Mouse (Mus musculus) v-Abl transformed pro-B cells (cell line): Measurements from ENCODE around the gene Gtpbp2.

Experiments
- in situ Hi-C, 2 experiments: fragments of 400-800 bp; cut with MboI; formaldehyde crosslinking; loops; one replicate each; pipeline ENCODE4 v1.15.1; 2025; ENCODE audit not compliant: unreplicated experiment in 2 of 2

The Gtpbp2 gene

DNA sequence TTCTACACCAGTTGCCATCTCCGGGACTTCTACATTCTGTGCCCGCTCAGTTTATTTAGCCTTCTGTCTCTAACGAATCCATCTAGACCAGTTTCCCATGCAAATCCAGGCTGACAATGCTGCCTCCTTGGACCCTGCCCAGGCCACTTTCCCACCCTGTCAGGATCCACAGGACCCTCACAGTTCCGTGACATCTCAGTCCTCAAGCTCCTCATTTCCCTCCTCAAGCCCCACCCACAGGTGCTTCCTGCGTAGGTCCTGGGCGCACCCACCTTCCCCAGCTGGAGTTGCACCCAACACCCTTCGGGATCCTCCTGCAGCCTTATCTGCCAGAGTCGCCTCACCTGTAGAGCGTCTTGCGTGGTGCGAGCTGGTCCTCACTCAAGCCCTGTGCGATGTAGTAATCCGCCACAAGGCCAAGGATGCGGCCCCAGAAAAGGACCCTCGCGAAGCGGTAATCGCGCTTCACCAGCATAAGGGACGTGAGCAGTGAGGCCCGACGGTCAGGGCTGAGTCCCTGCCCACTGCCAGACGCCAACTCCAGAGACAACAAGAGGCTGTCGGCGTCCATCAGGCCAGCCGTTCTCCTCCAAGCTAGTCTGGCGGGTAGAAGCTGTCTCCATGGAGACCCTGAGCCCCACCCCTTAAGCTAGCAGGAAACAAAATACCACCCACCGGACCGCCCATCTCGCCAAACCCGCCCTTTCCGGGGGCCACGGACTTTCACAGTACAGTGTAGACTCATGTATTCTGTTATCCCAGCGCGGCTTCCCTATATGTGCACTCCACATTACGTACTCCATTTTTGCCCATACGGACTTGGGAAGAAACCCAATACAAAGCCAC is 17.0 kb upstream of the Gtpbp2 start, which contains the start of gene Rsph9:
TSS of gene Rsph9 (minus strand) at position 639 of the 846 bp plus-strand sequence.
- in situ Hi-C loops: no loop called here

DNA sequence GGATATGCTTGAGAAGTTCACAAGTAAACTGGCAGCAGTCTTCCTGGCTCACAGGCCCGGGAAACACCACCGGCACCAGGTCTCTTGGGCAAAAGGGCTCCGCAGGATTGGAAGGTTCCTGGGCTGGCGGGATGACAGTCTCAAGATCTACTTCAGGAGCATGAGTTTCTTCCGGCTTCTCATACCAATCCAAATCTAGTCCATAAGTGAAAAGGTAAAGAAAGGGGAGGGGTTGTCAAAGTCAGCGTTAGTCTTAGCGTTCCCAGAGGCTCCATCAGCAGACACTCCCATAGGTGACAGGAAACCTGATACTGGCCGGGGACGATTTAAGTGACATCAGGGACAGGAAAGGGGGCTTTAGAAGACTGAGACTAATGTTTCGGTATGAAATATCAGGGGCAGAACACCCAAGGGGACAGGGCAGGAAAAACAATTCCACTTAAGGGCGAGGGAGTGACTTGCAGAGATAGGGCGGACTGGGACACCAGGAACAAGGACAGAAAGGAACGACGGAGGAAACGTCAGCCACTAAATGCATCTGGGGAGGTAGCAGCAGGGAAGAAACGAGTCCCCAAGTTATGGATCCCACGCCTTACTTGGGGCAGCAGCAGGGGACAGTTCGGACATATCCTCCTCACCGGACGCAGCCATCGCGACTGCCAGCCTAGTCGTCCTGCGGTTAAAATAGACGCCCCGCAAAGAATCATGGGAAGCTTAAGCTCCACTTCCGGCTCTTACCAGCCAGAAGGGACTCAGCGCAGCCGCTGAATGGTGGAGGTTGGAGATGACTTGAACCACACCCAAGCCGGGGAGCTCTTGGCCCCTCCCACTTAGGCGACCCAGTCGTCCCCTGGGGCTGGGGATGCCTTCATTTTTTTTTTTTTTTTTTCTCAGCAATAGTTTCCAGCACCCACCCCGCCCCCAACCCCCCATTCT is 7.7 kb upstream of the Gtpbp2 start, which contains the start of gene Mad2l1bp:
TSS of gene Mad2l1bp (minus strand) at position 707 of the 936 bp plus-strand sequence.
- in situ Hi-C loops: no loop called here

DNA sequence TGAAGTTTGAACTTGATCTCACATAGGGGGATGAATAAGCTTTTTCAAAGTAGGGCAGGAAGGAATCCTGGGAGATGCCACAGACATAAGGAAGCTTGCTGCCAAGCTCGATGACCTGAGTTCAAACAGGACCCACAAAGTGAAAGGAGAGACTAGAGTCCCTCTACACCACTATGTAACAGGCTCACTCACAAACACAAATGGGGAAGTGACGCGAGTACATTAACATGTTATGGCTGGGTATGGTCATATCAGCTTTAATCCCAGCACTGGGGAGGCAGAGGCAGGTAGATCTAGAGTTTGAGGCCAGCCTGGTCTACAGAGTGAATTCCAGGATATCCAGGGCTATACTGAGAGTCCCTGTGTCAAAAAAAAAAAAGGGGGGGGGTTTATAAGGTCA is 6.5 kb upstream of the Gtpbp2 start:
- in situ Hi-C loops: no loop called here

DNA sequence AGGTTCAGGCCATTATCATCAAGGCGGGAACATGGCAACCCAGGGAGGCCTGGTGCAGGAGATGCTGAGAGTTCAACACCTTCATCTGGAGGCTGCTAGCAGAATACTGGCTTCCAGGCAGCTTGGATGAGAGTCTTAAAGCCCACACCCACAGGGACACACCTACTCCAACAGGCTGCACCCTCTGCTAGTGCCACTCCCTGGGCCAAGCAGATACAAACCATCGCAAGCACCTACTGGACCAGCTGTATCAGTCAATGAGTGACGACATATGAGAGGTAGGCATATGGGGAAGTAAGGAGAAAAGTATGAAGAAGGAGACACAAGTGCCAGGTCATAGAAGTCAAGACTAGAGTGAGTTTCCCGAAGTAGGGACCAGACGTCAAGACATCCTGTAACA is 4.2 kb upstream of the Gtpbp2 start:
- in situ Hi-C loops: no loop called here

DNA sequence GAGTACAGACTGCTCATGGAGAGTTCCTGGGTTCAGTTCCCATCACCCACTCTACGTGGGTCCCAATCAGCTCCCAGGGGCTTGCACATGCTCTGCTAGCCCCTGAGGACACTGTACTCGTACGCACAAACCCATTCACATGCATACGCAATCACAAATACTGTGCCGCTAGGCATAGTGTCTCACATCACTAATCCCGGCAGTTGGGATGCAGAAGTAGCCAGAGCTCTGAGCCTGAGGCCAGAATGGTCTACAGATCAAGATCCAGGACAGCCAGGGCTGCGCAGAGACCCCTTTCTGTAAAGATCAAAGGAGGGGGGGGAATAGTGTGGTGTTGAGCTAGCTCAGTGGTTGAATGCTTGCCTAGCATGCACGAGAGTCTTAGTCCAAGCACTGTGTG is 3.7 kb upstream of the Gtpbp2 start:
- in situ Hi-C loops: no loop called here

DNA sequence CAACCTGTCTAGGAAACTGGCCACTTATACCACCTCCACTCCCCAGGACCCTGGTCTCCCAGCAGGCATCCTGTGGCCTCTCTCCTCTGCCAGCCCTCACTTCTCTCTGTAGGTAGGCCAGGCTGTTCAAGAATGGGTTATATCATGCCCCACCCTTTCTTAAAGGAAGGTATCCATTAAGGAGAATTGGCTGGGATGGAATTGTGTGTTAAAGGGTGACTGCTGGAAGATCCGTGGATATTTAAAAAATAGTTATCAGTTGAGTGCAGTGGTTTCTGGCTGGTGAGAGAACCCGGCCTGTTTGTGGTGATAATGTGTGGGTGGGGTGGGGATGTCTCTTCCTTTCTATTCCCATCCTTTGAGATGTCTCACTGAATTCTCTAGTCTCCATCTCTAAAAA is 1.6 kb upstream of the Gtpbp2 start:
- in situ Hi-C loops: no loop called here

DNA sequence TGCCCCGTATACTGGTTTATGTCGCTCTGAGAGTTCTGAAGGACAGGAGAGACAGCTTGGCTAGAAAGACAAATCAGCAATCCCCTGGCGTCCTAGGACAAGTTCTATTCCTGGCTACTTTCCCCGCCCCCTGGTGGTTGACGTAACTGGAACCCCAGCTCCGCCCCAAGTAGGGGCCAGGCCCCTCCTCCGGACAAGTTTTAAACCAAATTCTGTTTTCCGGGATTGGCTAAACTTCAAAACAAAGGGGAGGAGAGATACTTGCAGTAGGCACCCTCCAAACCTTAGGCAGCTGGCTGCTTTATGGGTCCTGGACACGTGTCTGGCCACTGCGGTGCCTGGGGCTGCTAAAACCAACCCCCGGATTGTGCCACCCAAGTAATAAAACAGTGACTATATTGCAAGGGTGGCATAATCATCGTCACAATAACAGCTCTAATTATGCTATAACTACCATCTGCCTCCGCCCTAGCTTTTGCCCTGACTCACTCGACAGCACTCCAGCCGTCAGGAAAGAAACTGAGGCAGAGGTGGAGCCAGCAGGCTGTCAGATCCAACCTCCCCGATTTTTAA is 656 bp upstream of the Gtpbp2 start:
- in situ Hi-C loops: no loop called here

DNA sequence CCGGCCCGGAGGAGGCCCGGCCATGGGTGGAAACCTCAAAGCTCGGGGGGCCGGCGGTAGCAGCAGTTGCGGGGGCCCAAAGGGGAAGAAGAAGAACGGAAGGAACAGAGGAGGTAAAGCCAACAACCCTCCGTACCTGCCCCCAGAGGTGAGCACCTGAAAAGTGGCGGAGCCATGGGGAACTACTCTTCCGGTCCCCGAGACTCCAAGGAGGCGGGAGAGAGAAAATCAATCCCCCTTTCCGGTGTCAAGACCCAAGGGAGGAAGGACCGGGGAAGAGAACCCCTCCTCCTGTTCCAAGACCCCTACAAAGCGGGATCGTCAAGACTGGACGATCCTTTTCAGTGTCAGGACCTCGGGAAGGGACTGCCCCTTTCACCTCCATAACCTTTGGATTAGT is 347 bp downstream of the Gtpbp2 start:
- in situ Hi-C loops: no loop called here

DNA sequence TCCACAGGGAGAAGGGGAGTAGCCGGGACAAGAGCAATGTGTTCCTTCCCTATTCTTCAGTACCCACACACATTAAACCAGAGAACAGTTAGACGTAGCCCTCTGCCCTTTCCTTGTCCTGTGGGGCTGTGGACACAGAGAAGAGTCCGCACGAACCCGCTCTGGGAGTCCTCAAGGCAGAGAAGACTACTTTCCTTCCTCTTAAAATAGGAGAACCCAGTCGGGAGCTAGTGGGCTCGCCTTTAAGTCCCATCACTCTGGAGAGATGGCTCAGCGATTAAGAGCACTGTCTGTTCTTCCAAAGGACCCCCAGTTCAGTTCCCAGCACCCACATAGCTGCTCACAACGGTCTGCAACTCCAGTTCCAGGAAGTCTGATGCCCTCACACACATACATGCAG is 878 bp downstream of the Gtpbp2 start:
- in situ Hi-C loops: no loop called here

DNA sequence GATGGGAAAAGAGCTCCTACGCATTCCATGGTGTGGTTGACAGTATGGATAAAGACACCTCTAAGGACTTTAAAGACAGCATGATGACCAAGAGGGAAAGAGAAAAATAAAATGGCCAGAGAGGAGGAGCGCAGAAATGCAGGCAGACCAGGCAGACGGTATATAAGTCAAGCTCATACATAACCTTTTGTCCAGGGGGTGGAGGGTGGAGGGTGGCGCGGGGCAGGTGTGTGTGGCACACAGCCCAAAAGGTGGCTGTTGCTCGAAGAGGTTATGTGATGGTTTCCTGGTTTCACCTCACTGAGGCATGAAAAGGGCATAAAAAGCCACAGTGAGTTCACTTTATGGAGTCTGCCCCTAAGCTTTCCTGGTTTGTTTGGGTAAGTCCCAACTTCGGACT is 1.7 kb downstream of the Gtpbp2 start:
- in situ Hi-C loops: no loop called here

DNA sequence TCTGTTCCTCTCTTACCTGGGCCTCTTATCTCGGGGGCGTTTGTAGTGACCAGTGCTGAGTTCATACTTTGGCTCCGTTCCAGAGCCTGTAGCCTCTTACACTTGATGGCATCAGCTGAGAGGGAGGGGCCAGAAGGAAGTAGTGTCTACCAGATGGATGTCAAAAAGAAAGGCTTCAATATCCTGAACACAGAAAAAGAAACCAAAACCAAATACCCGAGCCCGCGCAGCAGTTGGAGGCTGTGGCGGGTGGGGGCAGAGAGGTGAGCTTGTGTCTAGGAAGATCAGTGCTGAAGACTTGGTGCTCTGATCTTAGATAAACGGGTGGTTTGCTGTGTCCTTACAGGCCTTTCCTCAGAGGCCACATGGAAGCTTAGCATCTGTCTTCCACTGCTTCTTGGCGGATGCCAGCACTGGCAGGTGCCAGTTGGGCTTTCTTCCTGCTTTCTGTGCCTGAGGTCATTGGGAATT is 2.2 kb downstream of the Gtpbp2 start:
- in situ Hi-C loops: no loop called here

DNA sequence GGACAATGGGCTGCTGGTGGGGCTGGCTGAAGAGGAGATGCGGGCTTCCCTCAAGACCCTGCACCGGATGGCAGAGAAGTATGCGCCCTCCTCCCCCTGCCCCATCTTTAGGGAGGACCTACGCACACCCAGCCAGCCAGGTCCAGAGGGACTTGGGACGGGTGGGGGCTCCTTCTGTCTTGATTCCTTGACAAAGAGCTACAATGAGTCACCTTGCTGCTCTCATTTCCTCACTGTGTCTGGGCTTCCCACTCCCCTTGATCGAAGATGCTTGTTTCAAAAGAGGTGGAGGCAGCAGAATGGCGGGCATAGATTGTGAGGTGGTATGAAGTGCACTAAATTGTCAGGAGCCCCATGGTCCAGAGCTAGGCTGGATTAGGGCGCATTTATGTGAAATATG is 3.5 kb downstream of the Gtpbp2 start:
- in situ Hi-C loops: no loop called here

DNA sequence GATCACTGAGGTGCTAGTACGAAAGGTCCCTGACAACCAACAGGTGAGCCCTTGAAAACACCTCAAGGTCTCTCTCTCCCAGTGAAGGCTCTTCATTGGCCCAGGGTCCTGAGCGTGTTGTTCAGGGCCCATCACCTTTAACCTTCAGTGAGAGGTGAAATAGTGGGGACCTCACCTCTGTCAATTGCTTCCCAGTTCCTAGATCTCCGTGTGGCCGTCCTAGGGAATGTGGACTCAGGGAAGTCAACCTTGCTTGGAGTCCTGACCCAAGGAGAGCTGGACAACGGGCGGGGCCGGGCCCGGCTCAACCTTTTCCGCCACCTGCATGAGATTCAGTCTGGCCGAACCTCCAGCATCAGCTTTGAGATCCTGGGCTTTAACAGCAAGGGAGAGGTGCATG is 4.0 kb downstream of the Gtpbp2 start:
- in situ Hi-C loops: loop anchor here in 1 of 2 experiments (5.0 kb wide), 1 partner anchor 432 kb away; the partner anchor contains the start of gene 1600014C23Rik

DNA sequence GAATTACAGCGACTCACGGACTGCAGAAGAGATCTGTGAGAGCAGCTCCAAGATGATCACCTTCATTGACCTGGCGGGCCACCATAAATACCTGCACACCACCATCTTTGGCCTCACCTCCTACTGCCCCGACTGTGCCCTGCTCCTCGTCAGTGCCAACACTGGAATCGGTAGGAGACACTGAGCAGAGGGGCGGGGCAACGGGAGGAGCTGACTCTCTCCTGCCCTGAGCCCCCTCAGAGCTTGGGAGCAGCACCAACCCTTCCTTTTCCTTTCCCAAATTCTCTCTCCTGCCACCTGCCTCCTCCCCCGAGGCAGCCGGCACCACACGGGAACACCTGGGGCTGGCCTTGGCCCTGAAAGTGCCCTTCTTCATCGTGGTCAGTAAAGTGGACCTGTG is 4.6 kb downstream of the Gtpbp2 start:
- in situ Hi-C loops: loop anchor here in 1 of 2 experiments (5.0 kb wide), 1 partner anchor 433 kb away; the partner anchor contains the start of gene 1600014C23Rik

DNA sequence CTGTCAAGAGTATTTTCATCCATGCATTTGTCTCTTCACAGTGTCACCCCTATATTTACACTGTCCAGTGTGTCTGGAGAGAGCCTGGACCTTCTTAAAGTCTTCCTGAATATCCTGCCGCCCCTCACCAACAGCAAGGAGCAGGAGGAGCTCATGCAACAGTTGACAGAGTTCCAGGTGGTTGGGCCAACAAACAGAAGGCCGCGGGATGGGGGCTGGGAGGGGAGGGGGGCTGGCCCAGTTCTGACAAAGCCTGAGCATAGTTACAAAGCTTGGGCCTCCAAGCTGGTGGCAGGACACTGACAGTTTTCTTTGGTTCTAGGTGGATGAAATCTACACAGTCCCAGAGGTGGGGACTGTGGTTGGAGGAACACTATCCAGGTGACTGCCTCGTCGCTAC is 5.4 kb downstream of the Gtpbp2 start:
- in situ Hi-C loops: loop anchor here in 1 of 2 experiments (5.0 kb wide), 1 partner anchor 434 kb away; the partner anchor contains the start of gene 1600014C23Rik

DNA sequence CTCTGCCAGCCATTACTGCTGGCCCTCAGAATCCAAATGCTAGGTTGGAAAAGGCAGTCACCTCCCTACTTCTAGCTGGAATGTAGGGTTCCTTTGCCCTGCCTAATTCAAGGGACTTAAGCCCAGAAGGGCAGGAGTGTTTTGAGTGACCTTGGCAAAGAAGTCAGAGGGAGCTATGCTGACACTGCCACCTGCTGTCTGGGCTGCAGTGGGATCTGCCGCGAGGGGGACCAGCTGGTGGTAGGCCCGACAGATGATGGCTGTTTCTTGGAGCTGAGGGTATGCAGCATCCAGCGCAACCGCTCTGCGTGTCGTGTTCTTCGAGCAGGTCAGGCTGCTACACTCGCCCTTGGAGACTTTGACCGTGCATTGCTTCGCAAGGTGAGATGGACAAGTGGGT is 6.2 kb downstream of the Gtpbp2 start:
- in situ Hi-C loops: loop anchor here in 1 of 2 experiments (5.0 kb wide), 1 partner anchor 435 kb away; the partner anchor contains the start of gene 1600014C23Rik

DNA sequence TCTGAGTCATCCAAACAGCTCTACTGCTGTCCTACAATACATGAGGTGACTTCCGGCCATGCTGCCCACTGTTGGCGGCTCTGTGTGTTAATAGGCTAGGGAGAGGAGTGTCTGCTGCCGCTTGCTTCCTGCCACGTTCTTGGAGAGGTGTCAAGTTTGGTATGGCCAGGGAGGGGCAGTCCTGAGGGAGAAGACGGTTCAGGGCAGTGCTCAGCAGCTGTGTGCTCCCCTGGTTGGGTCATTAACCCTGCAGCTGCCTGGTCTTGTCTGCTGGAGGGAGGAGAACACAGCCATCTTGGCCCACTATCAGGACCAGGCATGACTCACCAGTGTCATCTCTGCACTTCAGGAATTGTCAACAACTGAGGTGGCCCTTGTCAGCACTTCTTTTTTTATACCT is 7.5 kb downstream of the Gtpbp2 start:
- in situ Hi-C loops: loop anchor here in 1 of 2 experiments (5.0 kb wide), 1 partner anchor 436 kb away; the partner anchor contains the start of gene 1600014C23Rik

DNA sequence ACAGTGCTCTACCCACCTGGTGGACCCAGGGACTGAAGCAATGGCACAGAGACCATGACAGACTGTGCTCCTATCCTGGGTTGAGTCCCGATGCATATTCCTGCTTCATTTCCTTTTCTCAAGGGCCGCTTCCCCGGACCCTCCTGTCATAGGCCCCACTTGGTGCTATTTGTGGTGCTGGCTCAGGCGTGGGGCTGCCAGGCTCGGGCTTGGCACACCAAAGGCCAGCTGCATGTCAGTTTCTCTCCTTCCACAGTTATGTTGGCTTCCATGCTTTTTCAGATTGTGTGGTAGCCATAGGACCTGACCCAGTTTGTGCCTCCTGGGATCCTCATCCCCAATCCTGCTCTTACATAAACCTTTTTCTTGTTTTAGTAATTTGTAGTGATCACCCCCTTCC is 7.9 kb downstream of the Gtpbp2 start:
- in situ Hi-C loops: loop anchor here in 1 of 2 experiments (5.0 kb wide), 1 partner anchor 436 kb away; the partner anchor contains the start of gene 1600014C23Rik

DNA sequence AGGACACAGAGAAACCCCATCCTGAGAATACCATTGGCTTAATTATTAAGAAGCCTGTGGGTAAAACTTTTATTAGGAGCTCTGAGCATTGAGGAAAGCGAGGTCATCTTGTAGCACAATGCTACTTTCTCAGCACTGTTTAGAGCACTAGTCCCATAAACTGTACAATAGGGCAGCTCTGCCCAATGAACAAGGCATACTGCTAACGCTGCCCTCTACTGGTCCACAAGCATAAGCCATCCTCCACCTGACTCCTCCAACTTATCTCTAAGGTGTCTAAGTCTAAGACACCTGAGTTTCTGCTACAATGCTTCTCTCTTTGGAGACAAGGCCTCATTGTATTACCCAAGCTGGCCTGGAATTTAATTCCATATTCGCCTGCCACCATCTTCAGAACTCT is 9.7 kb downstream of the Gtpbp2 start:
- in situ Hi-C loops: no loop called here

DNA sequence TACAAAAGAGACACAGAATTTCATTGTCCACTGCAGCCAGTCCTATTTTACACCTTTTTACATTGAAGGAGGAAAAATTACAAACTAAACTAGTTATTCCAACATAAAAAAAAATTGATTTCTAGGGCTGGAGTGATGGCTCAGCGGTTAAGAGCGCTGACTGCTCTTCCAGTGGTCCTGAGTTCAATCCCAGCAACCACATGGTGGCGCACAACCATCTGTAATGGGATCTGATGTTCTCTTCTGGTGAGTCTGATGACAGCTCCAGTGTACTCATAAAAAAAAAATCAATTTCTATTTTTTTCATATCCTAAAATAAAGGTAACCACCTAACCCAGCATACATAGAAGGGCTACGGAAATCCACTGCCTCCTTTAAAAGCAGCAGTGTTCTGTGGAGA is 21.4 kb downstream of the Gtpbp2 start:
- in situ Hi-C loops: loop anchor here in 1 of 2 experiments (5.0 kb wide), 2 partner anchors 330 to 450 kb away; partner anchors contain the start of gene 1600014C23Rik
